Mouse (Mus musculus): ENCODE measurements around the gene Dcps.

Dcps gene

GRCm38 (mm10) chr9:35175251-35176123 is at the start of gene Dcps:
Gene Dcps, minus strand, starts transcription at chr9:35176061.
- in situ Hi-C loops (cut with MboI; ENCODE audit: unreplicated experiment in 2 of 2), result loop anchor here in 1 of 2 experiments (5.0 to 10.0 kb wide), 2 partner anchors 37 to 61 kb away; partner anchors contain the start of genes Foxred1 and St3gal4

GRCm38 (mm10) chr9:35223466-35223865 is 47.6 kb upstream of the Dcps start:
- in situ Hi-C loops (cut with MboI; ENCODE audit: unreplicated experiment in 2 of 2), result no loop called here

GRCm38 (mm10) chr9:35217963-35218362 is 42.1 kb upstream of the Dcps start:
- in situ Hi-C loops (cut with MboI; ENCODE audit: unreplicated experiment in 2 of 2), result no loop called here

- in situ Hi-C loops (cut with MboI; ENCODE audit: unreplicated experiment in 2 of 2), result loop anchor here (5.0 kb wide), 2 partner anchors 35 to 55 kb away; partner anchors contain the start of genes Fam118b (in 2 of the 2), Rpusd4 (in 2 of the 2) and Dcps (in 1 of the 2)
Measured at GRCm38 (mm10) chr9:35211573-35212511, 36.0 kb upstream of the Dcps start.

GRCm38 (mm10) chr9:35210542-35211474 is 34.9 kb upstream of the Dcps start, which contains the start of gene Foxred1:
Gene Foxred1, minus strand, starts transcription at chr9:35211055.
- in situ Hi-C loops (cut with MboI; ENCODE audit: unreplicated experiment in 2 of 2), result loop anchor here (5.0 kb wide), 2 partner anchors 34 to 56 kb away; partner anchors contain the start of genes Fam118b (in 2 of the 2), Rpusd4 (in 2 of the 2) and Dcps (in 1 of the 2)

- in situ Hi-C loops (cut with MboI; ENCODE audit: unreplicated experiment in 2 of 2), result loop anchor here in 1 of 2 experiments (10.0 kb wide), 1 partner anchor 360 kb away; no protein-coding TSS in a partner anchor
Measured at GRCm38 (mm10) chr9:35204421-35204820, 28.6 kb upstream of the Dcps start.

- in situ Hi-C loops (cut with MboI; ENCODE audit: unreplicated experiment in 2 of 2), result loop anchor here in 1 of 2 experiments (10.0 kb wide), 1 partner anchor 361 kb away; no protein-coding TSS in a partner anchor
Measured at GRCm38 (mm10) chr9:35203536-35203935, 27.7 kb upstream of the Dcps start.

GRCm38 (mm10) chr9:35200529-35201060 is 24.7 kb upstream of the Dcps start:
- in situ Hi-C loops (cut with MboI; ENCODE audit: unreplicated experiment in 2 of 2), result loop anchor here in 1 of 2 experiments (10.0 kb wide), 1 partner anchor 364 kb away; no protein-coding TSS in a partner anchor

- in situ Hi-C loops (cut with MboI; ENCODE audit: unreplicated experiment in 2 of 2), result loop anchor here in 1 of 2 experiments (10.0 kb wide), 1 partner anchor 365 kb away; no protein-coding TSS in a partner anchor
Measured at GRCm38 (mm10) chr9:35199772-35200471, 24.1 kb upstream of the Dcps start, which contains the start of the genes Srpr and Tirap. Gene Srpr, plus strand, starts transcription at chr9:35200175. Gene Tirap, minus strand, starts transcription at chr9:35200291.

GRCm38 (mm10) chr9:35198945-35199771 is 23.3 kb upstream of the Dcps start:
- in situ Hi-C loops (cut with MboI; ENCODE audit: unreplicated experiment in 2 of 2), result no loop called here

GRCm38 (mm10) chr9:35198351-35198750 is 22.5 kb upstream of the Dcps start:
- in situ Hi-C loops (cut with MboI; ENCODE audit: unreplicated experiment in 2 of 2), result no loop called here

- in situ Hi-C loops (cut with MboI; ENCODE audit: unreplicated experiment in 2 of 2), result no loop called here
Measured at GRCm38 (mm10) chr9:35197625-35198024, 21.8 kb upstream of the Dcps start.

GRCm38 (mm10) chr9:35194048-35194447 is 18.2 kb upstream of the Dcps start:
- in situ Hi-C loops (cut with MboI; ENCODE audit: unreplicated experiment in 2 of 2), result no loop called here

- in situ Hi-C loops (cut with MboI; ENCODE audit: unreplicated experiment in 2 of 2), result no loop called here
Measured at GRCm38 (mm10) chr9:35192983-35193542, 17.2 kb upstream of the Dcps start.

GRCm38 (mm10) chr9:35188700-35189099 is 12.8 kb upstream of the Dcps start:
- in situ Hi-C loops (cut with MboI; ENCODE audit: unreplicated experiment in 2 of 2), result loop anchor here in 1 of 2 experiments (10.0 kb wide), 1 partner anchor 376 kb away; no protein-coding TSS in a partner anchor

GRCm38 (mm10) chr9:35187351-35187903 is 11.6 kb upstream of the Dcps start:
- in situ Hi-C loops (cut with MboI; ENCODE audit: unreplicated experiment in 2 of 2), result loop anchor here in 1 of 2 experiments (10.0 kb wide), 1 partner anchor 377 kb away; no protein-coding TSS in a partner anchor

All from v-Abl transformed pro-B cells (cell line).